Mouse (Mus musculus): ENCODE results near the gene Cxcl13.

GRCm38 (mm10) chr5:95970845-95971244, 14.1 kb downstream of the Cxcl13 start:
- peak; percentile 62 for TF ChIP-seq CTCF (IDR thresholded peaks at IDR 0.05; ENCODE audit: low read depth)
- TF ChIP-seq EP300 (IDR thresholded peaks at IDR 0.05; ENCODE audit: low read depth), result no peak

Measured in heart, postnatal 0 days (tissue).